Mouse (Mus musculus) small intestine, adult 2 months (tissue): ENCODE data around the gene Mfsd11. TPM values are rescaled to one million over a fixed set of nuclear protein-coding genes. Genes with fewer than 3 reads are reported as not detected.

ENCODE experiments used
- H3K27ac ChIP-seq: fragments of 200-500 bp; 2 replicates; pipeline ENCODE4 v1.5.1; 2012; ENCODE audit warnings: low read depth, low read length, control low read depth, inconsistent platforms; ENCODE audit not compliant: insufficient read depth
- H3K27me3 ChIP-seq: fragments of 200-500 bp; 2 replicates; pipeline ENCODE4 v1.6.1; 2012; ENCODE audit warnings: mild to moderate bottlenecking, moderate library complexity, low read length, inconsistent platforms; ENCODE audit not compliant: control insufficient read depth, insufficient read depth
- H3K36me3 ChIP-seq: fragments of 200-500 bp; 2 replicates; pipeline ENCODE4 v1.6.1; 2012; ENCODE audit warnings: mild to moderate bottlenecking, low read length, control low read depth, inconsistent platforms; ENCODE audit not compliant: control insufficient read depth, insufficient read depth
- H3K4me1 ChIP-seq: fragments of 200-500 bp; 2 replicates; pipeline ENCODE4 v1.6.1; 2012; ENCODE audit warnings: low read length, inconsistent platforms, mixed read lengths; ENCODE audit not compliant: control insufficient read depth, insufficient read depth, insufficient read length
- H3K4me3 ChIP-seq: fragments of 200-500 bp; 2 replicates; pipeline ENCODE4 v1.5.1; 2012; ENCODE audit warnings: low read depth, mild to moderate bottlenecking, control low read depth, inconsistent platforms, low read length, moderate library complexity
- CTCF ChIP-seq: fragments of 200-500 bp; IDR thresholded peaks from 2 replicates; pipeline ENCODE4 v1.5.1; 2012; ENCODE audit warnings: low read depth, mild to moderate bottlenecking, control low read depth, inconsistent platforms, low read length, moderate library complexity, mixed read lengths; ENCODE audit not compliant: insufficient replicate concordance, insufficient read length; ENCODE audit errors: extremely low read depth
- POLR2A ChIP-seq: fragments of 200-500 bp; IDR thresholded peaks from 2 replicates; pipeline ENCODE4 v1.6.1; 2012; ENCODE audit warnings: low read depth, mild to moderate bottlenecking, control low read depth, inconsistent platforms, low read length, moderate library complexity
- WGBS: fragments of 180-500 bp; shearing (Covaris S2); methylation state at CpG from one replicate; pipeline ENCODE4 v1.1.7; 2018; 5-methylcytosine and 5-hydroxymethylcytosine counted together
- polyA plus RNA-seq: library from polyadenylated mRNA; depleted of rRNA; stranded (reverse); fragments of >200 nt; gene quantifications from 2 replicates; pipeline ENCODE4 v1.2.3, GENCODE M21; 2012

Mfsd11 gene
- polyA plus RNA-seq, 1 experiment: 27.0 TPM

- H3K36me3 ChIP-seq: peaks cover 2% of the 10 kb centered on the region; the same call in 1 of the 2 replicates
- H3K27ac ChIP-seq: peak overlapping the region; percentile 82
- H3K4me1 ChIP-seq: peaks cover 24% of the 10 kb centered on the region
- H3K4me3 ChIP-seq: no peak overlapping the region
- no peaks in the 10 kb centered on the region for H3K27me3 ChIP-seq
- 55% methylated on average over 20 of the region's 20 CpGs for WGBS
- TF ChIP-seq POLR2A: no peak
- TF ChIP-seq CTCF: no peak
These were observed 38.0 kb upstream of the Mfsd11 start for GRCm38 (mm10) chr11:116814076-116814883.

GRCm38 (mm10) chr11:116814884-116815415 is 37.3 kb upstream of the Mfsd11 start:
- Histone ChIP-seq H3K36me3 (peaks cover 2% of the 10 kb centered on the region; the same call in 1 of the 2 replicates), H3K4me1 (peaks cover 24% of the 10 kb centered on the region), H3K27me3 (no peaks in the 10 kb centered on the region), H3K4me3 (no peak overlapping the region), H3K27ac (peak overlapping the region; percentile 82)
- TF ChIP-seq CTCF: no peak
- TF ChIP-seq POLR2A: no peak
- 62% methylated on average over 7 of the region's 7 CpGs for WGBS

GRCm38 (mm10) chr11:116816769-116817168 is 35.5 kb upstream of the Mfsd11 start:
- 71% methylated on average over 5 of the region's 5 CpGs for WGBS
- no peak overlapping the region for H3K4me3 ChIP-seq
- TF ChIP-seq POLR2A: no peak
- no peak for TF ChIP-seq CTCF
- H3K36me3 ChIP-seq: no peaks in the 10 kb centered on the region
- H3K27ac ChIP-seq: peak overlapping the region; percentile 52
- H3K4me1 ChIP-seq: peaks cover 27% of the 10 kb centered on the region
- H3K27me3 ChIP-seq: no peaks in the 10 kb centered on the region

GRCm38 (mm10) chr11:116817567-116817966 is 34.7 kb upstream of the Mfsd11 start:
- 94% methylated on average over 5 of the region's 5 CpGs for WGBS
- no peak overlapping the region for H3K27ac ChIP-seq
- TF ChIP-seq CTCF (no peak), POLR2A (no peak)
- no peak overlapping the region for H3K4me3 ChIP-seq
- peaks cover 27% of the 10 kb centered on the region for H3K4me1 ChIP-seq
- no peaks in the 10 kb centered on the region for H3K27me3 ChIP-seq
- no peaks in the 10 kb centered on the region for H3K36me3 ChIP-seq

- Histone ChIP-seq H3K4me1 (peaks cover 25% of the 10 kb centered on the region), H3K4me3 (no peak overlapping the region), H3K36me3 (no peaks in the 10 kb centered on the region), H3K27me3 (no peaks in the 10 kb centered on the region), H3K27ac (no peak overlapping the region)
- TF ChIP-seq POLR2A: no peak
- no peak for TF ChIP-seq CTCF
- WGBS: 26% methylated on average over 8 of the region's 8 CpGs
These were observed 33.5 kb upstream of the Mfsd11 start for GRCm38 (mm10) chr11:116818722-116819121.

- Histone ChIP-seq H3K4me3 (no peak overlapping the region), H3K27ac (no peak overlapping the region), H3K4me1 (peaks cover 14% of the 10 kb centered on the region; the same call in 1 of the 2 replicates), H3K27me3 (no peaks in the 10 kb centered on the region), H3K36me3 (no peaks in the 10 kb centered on the region)
- TF ChIP-seq CTCF (no peak), POLR2A (no peak)
- WGBS: 72% methylated on average over 5 of the region's 5 CpGs
These were observed 32.2 kb upstream of the Mfsd11 start for GRCm38 (mm10) chr11:116819932-116820593.
